Mouse (Mus musculus): Measurements from ENCODE around the gene Mup2. TPM values are rescaled to one million over a fixed set of nuclear protein-coding genes. Genes with fewer than 3 reads are reported as not detected.

Gene Mup2
- polyA plus RNA-seq (2017; shearing (Covaris generic)) = not detected

GRCm38 (mm10) chr4:60154189-60154588 lies at the start of gene Mup2:
Mup2 (minus strand) TSS chr4:60154289.

Other genes starting within 250 kb of the Mup2 start
- not detected for gene Slc46a2, start 239.2 kb downstream of the Mup2 start, polyA plus RNA-seq (2017; shearing (Covaris generic))
- gene Mup4, start 193.6 kb downstream of the Mup2 start, polyA plus RNA-seq (2017; shearing (Covaris generic)) = not detected
- gene Mup6, start 190.0 kb downstream of the Mup2 start, polyA plus RNA-seq (2017; shearing (Covaris generic)) = not detected
- gene Mup7, start 83.8 kb downstream of the Mup2 start, polyA plus RNA-seq (2017; shearing (Covaris generic)) = not detected
- not detected for gene Mup8, start 68.3 kb upstream of the Mup2 start, polyA plus RNA-seq (2017; shearing (Covaris generic))

Data from inflammation-experienced regulatory T-cells, adult 16 weeks (primary cell).